Mouse (Mus musculus) kidney, adult 9 months (tissue): ENCODE data around the gene Tsr3.
"Not testable (repeated sequence)": the region's sequence is repeated elsewhere in the genome, so short reads cannot be mapped to it uniquely, and the experiment has no call there.

ENCODE experiments used
- DNase-seq: peaks from one replicate; pipeline ENCODE4 v3.0.0; 2022

Tsr3 gene

GRCm38 (mm10) chr17:25239695-25240636, at the start of gene Tsr3, which contains the start of gene Gnptg:
Gene Tsr3 (plus strand): TSS chr17:25240170.
Gene Gnptg (minus strand): TSS chr17:25240124.
- DNase-seq: peak; percentile 83

DNA sequence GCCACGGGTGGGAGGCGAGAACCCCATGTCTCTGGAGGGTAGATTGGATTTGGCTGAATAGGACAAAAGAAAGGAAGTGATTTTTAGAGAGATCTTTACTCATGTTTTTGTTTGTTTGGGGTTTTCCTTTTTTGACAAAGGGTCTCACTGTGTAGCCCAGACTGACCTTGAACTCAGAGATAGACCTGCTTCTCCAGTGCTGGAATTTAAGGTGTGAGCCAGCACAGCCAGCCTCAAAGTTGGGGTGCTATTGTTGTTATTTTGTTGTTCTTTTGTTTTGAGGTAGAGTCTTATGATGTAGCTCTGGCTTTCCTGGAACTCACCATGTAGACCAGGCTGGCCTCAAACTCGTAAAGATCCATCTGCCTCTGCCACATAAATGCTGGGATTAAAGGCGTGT, 37.6 kb upstream of the Tsr3 start:
- DNase-seq: no peak

DNA sequence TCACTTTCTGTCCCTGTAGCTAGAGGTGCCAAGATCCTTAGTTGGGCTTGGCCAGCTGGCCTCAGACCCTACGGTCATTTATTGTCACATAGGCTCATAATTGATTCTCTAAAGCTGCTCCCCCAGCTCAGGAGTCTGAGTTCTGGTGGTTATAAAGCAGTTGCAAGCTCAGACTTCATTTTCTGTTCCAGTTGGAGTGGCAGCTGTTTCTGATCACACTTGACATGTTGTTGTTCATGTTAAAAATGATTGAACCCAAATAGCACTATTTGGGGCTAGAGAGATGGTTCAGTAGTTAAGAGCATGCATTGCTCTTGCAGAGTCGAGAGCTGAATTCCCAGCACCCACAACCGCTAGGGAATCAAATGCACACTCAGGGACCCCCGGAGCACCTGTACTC, 30.0 kb upstream of the Tsr3 start:
- DNase-seq: peak; percentile 32

GRCm38 (mm10) chr17:25210680-25211466, 29.1 kb upstream of the Tsr3 start:
- DNase-seq: peak; percentile 80

GRCm38 (mm10) chr17:25211705-25212104, 28.3 kb upstream of the Tsr3 start:
- no peak for DNase-seq

GRCm38 (mm10) chr17:25215431-25215830, 24.5 kb upstream of the Tsr3 start:
- no peak for DNase-seq

- no peak for DNase-seq
These were observed 21.0 kb upstream of the Tsr3 start for GRCm38 (mm10) chr17:25218967-25219366.

DNA sequence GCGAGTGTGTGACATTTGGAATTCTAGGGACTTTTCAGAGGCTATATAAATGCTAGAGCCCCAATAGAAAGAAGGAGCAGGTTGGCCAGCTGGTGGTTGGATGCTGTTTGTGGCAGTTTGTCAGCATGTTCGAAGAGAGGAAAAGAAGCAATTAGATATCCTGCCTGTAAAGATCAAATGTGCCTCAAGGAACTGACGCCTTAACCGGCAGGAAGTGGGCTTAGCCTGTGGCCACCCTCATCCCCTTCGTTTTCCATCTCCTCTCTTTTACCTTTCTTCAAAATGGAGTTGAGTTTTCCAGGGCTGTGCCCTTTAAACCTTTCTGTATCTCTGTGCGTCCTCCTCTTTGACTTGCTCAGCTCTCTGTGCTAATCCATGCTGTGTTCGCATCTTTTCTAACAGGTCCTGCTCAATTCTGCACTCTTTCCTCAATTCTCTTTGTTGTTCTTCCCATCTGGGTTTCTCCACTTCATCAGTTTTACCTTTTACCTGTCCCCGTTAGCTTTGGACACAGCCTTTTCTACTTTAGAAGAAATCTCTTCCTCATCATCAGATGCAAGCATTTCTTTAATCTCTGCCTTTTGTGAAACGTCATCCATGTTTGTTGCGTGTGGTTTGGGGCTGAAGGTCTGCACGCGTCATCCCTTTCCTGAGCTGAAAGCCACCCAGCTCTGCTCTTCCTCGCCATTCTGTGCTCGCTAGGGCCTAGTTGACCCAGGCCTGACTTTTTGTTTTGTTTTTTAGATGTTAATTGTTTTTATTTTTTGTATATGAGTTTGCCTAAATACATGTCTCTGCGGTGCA, 20.3 kb upstream of the Tsr3 start:
- DNase-seq: no peak

DNA sequence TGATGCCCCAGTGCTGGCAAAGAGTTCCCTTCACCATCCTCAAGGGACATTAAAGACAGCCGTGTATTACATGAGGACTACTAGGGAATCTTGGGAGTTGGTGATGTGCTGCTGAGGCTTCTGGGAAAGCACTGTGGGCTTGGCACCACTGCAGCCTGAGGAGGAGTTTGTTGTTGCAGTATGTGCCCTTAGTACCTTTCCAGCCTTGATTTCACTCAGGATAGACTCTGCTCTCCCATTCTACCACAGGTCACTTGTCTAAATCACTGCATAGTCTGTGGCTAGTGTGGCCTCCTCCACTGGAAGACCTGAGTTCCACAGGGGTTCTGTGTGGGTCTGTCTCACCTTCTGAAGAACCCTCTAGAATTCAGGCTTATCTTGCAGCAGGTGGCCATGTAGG, 19.2 kb upstream of the Tsr3 start:
- peak; percentile 61 for DNase-seq

- peak; percentile 83 for DNase-seq
These were observed 18.0 kb upstream of the Tsr3 start for GRCm38 (mm10) chr17:25221821-25222503.

DNA sequence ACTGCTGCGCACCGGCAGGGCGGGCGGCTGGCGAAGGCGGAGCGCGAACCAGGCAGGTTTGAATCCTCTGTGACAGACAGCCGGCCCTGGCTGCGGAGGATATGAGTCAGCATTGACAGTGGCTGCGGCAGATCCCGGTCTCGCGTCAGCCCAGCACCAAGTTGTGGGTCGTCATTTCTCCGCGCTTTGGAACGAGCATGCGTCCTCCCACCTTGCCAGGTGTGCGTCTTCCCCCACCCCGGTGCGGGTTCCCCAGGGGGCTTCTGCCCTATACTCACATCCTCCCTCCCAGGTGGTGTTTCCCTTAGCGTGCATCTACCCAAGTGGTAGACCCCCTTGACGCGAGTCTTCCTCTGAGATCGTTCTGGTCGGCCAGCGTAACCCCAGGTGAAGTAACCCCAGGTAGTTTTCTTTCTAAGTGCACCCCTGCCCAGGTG, 17.4 kb upstream of the Tsr3 start:
- peak; percentile 36 for DNase-seq

DNA sequence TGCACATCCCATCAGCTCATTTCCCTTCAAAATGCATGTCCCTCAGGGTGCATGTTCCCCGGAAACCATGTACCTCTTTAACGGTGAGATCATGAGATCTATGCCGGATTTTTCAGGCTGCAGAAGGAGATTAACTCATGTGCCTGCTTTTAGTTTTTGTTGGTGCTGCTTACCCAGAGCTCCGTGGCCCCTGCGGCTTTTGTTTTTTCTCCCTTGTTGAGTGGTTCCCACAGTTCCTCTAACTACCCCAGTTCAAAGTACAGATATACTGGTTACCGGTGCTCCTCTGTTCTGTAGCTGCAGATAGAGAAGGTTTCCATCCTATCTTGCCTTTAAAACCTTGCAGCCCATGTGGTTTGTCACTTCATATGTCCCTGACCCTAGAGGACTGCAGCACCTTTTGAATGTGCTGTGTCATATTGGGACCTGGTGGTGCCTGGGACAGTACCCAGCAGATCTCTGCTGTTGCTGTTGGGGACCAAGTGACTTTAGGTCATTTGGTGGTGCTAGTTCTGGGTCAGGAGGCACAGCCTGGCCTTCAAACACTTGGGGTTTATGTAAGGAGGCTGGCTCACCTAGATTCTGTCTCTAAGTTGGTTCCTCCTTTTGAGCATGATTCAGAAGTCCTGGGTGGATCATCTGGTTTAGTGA, 16.9 kb upstream of the Tsr3 start:
- peak; percentile 50 for DNase-seq

- peak; percentile 48 for DNase-seq
These were observed 15.3 kb upstream of the Tsr3 start for GRCm38 (mm10) chr17:25224586-25225222.

- no peak for DNase-seq
These were observed 14.3 kb upstream of the Tsr3 start for GRCm38 (mm10) chr17:25225659-25226058.

DNA sequence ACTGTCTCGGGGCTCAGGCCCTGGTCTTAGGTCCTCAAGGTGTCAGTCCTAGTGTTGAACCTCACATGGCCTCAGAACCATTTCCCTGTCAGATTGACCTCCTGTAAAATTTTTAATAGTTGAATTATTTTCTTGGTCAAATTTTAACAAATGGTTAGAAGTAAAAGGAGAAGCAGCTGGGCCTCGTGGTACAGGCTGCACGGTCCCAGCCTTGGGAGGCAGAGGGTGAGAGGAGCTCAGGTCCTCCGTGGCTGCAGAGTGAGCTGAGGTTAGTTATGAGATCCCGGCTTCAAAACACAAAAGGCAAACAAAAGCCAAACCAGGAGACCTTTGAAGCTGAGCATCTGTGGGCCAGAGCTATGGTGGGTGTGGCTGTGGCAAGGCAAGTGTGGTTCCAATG, 12.0 kb upstream of the Tsr3 start:
- peak; percentile 83 for DNase-seq

GRCm38 (mm10) chr17:25230014-25230655, 9.8 kb upstream of the Tsr3 start:
- peak; percentile 67 for DNase-seq

- peak; percentile 79 for DNase-seq
These were observed 9.3 kb upstream of the Tsr3 start for GRCm38 (mm10) chr17:25230700-25231099.

- DNase-seq: not testable (repeated sequence)
These were observed 8.3 kb upstream of the Tsr3 start for GRCm38 (mm10) chr17:25231621-25232020.

DNA sequence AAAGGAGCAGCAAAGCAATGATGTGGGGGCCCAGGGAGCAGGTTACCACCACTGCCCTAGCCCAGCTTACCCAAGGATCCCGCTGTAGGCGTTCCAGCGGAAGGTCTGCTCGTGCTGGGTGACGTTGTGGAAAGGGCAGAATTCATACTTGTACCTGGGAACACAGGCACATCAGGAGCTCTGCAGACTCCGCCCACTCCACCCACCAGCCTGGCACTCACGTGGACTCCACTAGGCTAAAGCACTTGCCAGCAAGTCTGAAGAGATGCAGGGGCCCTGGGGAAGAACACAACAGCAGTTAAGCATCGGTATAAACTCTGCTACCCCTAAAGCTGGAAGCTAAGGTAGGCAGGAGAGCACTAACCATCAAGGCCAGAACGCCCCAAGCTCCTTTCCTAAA, 4.3 kb upstream of the Tsr3 start:
- no peak for DNase-seq

DNA sequence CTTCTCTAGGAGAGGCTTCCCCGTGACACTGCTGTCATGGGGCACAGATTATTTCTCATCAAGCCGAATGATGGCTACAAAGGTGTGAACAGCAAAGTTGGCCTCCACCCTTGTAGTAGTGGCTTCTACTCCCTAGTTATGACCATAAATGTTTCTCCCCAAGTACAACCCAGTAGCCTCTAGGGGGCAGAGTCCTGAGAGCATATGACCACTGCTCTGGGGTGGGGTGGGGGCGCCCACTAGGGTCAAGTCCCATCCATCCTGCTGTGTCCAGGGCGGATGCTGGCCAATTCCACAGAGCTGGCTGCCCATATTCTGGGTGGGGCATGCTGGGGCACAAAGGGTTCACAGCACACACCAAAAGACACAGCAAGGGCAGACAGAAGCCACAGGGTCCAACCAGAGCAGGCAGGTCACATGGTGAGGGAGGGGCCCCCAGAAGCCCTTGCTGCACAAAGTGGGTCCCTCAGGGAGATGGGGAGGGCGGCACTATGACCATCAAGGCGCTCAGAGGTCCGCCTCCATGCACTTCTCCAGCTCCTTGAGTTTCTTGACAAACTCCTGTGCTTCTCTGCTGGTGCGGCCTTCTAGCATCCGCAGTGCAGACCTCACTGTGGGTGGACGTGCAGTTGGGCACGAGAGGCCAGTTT, 3.3 kb downstream of the Tsr3 start:
- DNase-seq: no peak
